Mouse (Mus musculus): Measurements from ENCODE around the gene Zfp446. TPM values are rescaled to one million over a fixed set of nuclear protein-coding genes. Genes with fewer than 3 reads are reported as not detected.
"Not testable (repeated sequence)": the region's sequence is repeated elsewhere in the genome, so short reads cannot be mapped to it uniquely, and the experiment has no call there.

Zfp446 gene
- total RNA-seq (2021), result 1 to 10 TPM; 7.9 to 8.1 TPM
- long read RNA-seq, experiment 1, partial matches to known transcripts, result 0 of 5 reads
- long read RNA-seq, experiment 1, other reads (novel, unspliced or antisense), result 4 of 5 reads
- long read RNA-seq, experiment 2, partial matches to known transcripts, result 0 of 2 reads
- long read RNA-seq, experiment 2, other reads (novel, unspliced or antisense), result 2 of 2 reads

DNA sequence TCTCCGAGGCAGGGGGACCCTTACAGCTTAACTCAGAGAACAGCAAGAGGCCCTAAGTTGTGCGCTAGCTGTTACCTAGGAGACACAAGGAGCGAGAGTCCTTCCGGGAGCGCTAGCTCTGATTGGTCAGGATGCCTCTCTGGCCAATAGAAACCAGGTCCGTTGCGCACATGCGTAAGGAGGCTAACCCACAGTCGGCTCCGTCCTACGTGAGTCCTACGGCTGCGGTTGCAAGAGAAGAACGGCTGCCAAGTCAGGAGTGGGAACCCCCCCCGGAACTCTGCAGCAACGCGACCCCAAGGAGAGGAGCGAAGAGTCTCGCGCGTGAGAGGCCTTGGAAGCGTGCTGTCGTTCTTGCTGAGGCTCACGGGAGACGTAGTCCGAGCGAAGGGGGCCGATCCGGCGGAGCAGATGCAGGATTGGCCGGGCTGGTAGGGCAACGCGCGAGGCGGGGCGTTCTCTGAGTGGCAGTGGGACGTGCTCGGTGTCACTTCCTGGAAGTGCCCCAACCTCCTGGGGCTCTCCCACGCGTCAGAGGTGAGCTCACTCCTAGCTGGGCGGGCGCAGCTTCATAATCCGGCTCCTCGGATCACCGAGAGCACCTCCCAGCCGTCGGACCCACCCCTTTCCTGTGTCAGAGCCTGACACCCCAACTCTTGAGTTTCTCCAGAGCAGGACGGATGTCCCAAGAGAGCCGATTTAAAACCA lies at the start of gene Zfp446:
Gene Zfp446 (plus strand): TSS at position 167 of the 708 bp plus-strand sequence.
- DNase-seq (ENCODE audit: low spot score in 2 of 2), result peak; percentile 99

DNA sequence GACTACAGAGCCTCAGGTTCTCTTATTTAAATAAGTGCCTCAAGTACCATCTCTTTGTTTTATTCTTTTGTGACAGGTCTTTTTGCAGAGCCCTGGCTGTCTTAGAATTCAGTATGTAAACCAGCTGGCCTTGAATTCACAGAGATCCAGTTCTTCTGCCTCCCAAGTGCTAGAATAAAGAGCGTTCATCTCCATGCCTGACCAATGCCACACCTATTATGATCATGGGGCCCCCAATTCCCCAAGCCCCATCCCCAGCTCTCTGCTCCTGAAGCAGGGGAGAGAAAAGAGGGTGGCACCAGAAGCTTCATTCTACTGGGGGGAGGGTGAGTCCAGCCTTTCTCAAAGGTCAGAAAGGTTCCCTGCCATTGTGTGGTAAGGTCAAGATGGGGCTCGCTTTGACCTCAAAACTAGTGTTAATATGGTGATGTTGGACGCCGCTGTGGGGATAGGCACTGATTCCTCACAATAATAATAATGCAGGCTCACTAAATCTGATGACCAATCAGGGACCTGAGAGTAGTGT lies 44.0 kb upstream of the Zfp446 start:
- no peak for DNase-seq (ENCODE audit: low spot score in 2 of 2)

DNA sequence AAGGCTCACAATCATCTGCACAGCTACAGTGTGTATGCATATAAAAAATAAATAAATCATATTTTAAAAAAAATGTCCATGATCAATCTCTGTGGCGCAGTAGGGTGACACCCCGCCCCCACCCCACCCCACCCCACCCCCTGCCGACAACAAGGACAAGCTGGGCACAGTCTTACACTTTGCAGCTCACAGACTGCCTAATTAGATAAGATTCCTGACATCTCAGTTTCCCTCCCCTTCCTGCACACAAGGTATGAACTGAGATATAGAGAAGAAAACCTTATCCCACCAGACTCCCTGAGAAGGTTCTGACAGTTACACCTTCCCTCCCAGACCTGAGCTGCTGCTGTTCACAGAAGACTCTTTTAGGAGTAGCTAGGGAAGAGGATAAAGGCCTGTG lies 42.8 kb upstream of the Zfp446 start:
- no peak for DNase-seq (ENCODE audit: low spot score in 2 of 2)

DNA sequence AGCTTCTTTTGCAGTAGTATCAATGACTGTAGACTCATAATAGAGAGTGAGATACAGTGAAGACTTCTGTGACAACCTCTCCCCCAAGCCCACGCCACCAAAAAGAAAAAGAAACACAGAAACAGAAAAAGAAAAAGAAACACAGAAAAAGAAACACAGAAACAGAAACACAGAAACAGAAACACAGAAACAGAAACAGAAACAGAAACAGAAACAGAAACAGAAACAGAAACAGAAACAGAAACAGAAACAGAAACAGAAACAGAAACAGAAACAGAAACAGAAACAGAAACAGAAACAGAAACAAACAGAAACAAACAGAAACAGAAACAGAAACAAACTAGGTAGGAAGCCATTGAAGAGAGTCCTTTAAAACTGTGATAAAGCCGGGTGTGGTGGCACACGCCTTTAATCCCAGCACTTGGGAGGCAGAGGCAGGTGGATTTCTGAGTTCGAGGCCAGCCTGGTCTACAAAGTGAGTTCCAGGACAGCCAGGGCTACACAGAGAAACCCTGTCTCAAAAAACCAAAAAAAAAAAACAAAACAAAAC lies 40.3 kb upstream of the Zfp446 start:
- not testable (repeated sequence) for DNase-seq (ENCODE audit: low spot score in 2 of 2)

DNA sequence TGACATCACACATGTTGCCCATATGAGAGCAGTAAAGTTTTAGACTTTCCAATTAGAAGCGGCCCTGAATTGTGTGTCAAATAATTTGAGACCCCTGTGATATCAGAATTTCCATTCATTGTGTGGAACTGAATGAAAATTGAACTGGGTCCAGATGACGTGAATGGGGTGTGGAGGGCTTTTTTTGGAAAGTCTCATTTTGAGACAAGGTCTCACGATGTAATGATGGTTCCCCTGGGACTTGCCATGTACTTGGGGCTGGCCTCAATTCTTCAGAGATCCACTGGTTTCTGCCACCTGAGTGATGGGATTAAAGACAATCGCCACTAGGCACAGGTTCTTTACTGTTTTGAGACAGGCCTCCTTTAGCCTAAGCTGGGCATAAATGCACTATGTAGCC lies 37.0 kb upstream of the Zfp446 start:
- DNase-seq (ENCODE audit: low spot score in 2 of 2), result no peak

DNA sequence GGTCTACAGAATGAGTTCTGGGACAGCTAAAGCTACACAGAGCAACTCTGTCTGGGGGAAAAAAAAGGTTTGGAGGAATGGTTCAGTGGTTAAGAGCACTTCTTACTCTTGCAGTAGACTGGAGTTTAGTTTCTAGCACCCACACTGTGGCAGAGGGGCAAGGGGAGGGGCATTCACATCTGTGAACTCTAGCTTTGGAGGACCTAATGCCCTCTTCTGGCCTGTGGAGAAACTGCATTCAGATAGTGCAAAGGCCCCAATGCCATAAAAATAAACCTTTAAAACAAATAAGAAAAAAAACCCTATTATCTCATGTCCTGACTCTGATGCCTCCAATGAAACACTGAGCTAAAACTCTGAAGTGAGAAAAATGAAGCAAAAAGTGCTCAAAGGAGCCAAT lies 34.2 kb upstream of the Zfp446 start:
- DNase-seq (ENCODE audit: low spot score in 2 of 2), result no peak

DNA sequence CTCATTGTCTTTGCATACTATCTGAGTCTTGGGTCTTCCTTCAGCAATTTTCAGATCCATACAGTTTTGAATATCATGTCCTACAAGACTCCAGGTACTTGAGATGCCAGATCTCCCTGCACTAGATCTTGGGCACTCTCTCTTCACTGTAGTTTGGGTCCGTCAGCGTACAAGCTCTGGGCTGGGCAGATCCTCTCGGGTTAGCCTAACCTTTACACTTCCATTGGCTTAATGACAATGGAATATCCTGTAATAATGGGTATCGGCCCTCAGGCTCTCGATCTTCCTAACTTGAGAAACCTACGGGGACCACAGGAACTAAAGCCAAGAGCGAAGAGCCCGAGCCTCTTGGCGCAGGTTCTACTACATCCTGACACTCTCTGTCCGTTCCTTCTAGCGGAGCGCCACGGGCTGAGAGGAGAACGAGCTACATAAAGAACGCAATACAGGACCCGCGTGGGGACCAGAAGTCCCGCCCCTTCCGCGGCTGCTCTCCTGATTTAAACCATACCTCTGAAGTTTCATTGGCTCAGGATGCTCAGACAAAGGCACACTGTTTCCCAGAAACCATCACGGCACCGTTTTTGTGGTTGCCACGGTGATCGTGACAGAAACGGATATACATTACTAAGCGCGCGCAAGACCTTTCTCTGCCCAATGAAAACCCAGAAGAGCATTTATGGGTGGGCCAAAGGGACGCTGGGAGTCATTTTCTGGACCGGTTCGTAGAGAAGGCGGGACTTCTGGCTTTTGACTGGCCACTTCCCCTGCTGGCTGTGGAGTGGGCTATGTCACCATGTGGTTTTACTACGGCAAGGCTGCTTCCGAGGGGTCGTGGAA lies 28.4 kb upstream of the Zfp446 start:
- DNase-seq (ENCODE audit: low spot score in 2 of 2), result peak; percentile 94 to 97

DNA sequence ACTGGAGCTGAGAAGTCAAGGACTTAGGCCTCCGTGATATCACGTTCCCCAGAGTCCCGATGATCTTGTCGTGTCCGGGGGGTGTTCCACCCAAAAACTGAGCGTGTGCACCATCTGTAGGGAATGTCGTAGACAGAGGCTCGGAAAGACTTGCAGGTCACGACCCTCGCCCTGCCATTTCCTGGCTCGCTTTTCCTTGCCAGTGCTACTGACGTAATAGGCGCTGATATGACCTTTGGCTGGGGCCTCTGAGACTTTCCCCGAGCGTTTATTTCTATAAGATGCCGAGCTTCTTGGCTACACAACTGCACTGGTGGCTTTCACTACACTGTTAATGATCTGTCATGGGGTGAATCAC lies 27.8 kb upstream of the Zfp446 start:
- no peak for DNase-seq (ENCODE audit: low spot score in 2 of 2)

DNA sequence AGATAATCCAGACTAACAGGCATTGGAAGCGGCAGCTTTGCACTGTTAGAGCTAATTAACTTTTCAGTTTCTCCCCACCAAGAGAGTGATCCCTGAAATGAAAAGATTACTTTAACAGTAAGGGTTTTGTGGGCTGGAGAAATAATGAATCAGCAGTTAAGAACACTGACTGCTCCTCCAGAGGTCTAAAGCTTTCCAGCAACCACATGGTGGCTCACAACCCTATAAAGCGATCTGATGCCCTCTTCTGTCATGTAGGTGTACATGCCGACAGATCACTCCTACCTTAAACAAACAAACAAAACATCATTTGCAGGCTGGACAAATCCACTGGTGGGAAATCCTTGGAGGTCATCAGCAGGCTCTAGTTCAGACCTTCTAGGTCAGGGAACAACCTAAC lies 22.8 kb upstream of the Zfp446 start:
- no peak for DNase-seq (ENCODE audit: low spot score in 2 of 2)

DNA sequence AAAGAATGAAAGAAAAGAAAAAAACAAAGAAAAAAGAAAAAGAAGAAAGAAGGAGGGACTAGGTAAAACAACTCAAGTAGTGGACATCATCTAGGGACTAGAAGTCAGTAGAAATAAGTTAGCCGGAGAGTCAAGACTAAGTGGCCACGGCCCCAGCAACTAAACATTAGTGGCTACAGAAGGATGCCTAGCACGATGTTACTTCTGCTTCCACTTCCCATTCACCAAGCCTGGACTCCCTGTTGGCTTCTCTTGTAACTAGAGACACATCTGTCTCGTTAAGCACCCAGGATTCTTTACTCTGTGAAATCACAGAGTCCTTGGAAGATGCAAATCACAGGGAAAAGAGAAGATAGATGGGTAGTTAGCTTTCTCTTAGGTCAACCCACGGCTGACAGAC lies 20.1 kb upstream of the Zfp446 start:
- DNase-seq (ENCODE audit: low spot score in 2 of 2), result no peak

DNA sequence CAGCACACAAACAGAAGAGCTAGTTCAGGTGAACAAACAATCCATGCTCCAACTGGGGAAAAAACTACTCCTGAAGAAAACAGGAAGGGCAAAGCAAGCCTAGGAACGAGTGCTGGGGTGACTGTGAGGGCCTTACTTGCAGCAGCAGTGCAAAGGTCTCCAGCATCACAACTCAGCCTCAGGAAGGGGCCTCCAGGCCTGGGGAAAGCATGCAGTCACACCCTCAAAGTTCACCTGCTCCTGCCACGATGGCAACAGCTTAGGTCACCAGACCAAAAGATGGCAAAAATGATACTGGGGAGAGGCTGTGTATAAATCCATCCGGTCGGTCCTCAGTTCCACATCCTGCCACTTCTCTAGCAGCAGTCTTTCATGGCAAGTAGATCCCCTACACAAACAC lies 18.7 kb upstream of the Zfp446 start:
- no peak for DNase-seq (ENCODE audit: low spot score in 2 of 2)

DNA sequence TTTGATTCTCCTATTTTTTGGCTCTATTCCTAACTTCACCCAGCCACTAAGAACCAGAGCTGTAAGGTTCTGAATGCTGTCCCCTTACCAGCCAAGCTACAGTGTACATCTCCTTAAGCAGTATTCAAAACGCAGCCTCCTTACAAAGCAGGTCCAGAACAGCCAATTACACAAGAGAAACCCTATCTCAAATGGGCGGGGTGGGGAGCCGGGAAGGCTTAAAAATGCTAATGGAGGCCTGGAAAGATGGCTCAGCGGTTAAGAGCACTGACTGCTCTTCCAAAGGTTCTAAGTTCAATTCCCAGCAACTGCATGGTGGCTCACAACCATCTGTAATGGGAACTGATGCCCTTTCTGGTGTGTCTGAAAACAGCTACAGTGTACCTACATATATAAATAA lies 17.9 kb upstream of the Zfp446 start:
- DNase-seq (ENCODE audit: low spot score in 2 of 2), result no peak

DNA sequence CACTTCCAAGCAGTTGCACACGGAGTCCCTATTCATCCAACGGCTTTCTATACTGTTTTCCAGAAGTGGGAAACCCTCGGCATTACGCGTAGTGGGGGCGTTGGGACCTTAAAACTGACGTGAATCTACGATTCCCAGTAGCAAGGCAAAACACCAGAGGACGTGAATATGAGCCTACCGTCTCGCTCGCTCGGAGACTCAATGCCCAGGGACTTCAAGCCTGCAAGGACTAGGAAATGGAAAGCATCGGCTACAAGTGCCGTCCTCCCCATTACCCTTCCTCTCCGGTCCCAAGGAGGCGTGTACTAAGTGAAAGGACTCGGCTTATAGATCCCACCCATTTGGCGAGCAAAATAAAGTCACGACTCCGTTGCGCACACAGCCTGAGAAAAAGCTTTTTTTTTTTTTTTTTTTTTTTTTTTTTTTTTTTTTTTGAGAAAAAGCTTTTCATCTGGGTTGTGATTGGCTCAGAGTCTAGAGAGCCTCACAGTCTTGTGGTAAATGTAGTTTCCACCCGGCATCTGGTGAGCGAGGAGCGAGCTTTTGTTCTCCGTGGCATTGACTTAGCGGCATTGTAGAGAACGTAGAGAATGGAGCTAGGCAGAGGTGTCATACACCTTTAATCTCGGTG lies 16.0 kb upstream of the Zfp446 start:
- peak; percentile 29 to 57 for DNase-seq (ENCODE audit: low spot score in 2 of 2)

DNA sequence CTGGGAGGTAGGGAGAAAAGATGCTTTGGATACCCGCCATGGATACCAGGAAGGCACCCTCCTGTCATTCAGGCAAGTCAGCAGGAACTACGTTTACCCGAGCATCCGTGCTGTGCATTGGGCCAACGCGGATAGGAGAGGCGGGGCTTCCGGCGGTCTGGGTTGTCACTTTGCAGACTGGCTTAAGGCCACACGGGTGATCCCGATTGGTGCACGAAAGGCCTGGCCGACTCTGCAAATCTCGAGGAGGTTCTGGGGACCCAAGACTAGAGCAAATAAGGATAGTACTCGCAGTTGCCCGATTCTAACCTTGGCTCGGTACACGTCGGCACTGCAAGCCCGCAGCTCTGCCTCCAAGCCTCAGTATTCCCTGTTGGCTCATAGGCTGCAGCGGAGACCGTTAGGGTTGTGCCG lies 12.0 kb upstream of the Zfp446 start, which contains the start of gene Zfp324:
Gene Zfp324 (plus strand): TSS at position 161 of the 414 bp plus-strand sequence.
- DNase-seq (ENCODE audit: low spot score in 2 of 2), result peak; percentile 85 to 91

DNA sequence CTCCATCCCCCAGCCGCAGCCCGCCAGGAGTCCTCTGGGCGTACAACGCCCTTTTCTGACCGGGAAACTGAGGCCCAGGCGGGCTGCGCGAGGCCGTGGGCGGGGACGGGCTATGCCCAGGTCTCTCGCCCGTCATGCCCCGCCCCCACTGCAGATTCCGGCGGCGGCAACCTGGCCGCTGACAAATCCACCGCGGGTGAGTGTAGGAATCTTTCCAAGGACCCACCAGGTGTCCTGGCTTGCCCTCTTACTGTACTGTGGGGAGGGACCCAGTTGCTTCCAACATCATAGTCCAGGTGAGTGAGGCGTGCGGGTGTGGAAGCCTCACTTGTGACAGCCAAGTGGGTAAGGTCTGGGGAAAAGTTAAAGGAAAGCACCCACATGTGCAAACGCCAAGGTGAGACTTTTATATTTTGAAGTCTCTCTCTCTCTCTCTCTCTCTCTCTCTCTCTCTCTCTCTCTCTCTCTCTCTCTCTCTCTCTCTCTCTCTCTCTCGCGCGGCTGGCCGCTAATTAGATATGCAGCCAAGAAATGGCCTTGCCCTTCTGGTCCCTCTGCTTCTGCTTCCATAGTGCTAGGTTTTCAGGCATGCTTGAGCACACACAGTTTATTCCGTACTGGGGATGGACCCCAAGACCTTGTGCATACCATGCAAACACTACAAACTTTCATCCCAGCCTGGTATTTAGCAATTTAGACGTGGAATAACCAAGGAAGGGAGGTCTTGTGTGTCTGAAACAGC lies 11.4 kb upstream of the Zfp446 start:
- DNase-seq (ENCODE audit: low spot score in 2 of 2), result peak; percentile 48 to 61

DNA sequence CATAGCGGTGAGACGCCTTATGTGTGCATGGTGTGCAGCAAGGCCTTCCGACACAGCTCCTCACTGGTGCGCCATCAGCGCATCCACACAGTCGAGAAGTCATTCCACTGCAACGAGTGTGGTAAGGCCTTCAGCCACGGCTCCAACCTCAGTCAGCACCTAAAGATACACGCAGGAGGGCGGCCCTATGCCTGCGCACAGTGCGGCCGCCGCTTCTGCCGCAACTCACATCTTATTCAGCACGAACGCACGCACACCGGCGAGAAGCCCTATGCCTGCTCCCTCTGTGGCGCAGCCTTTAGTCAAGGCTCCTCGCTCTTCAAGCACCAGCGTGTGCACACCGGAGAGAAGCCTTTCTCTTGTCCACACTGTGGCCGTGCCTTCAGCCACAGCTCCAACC lies 6.7 kb upstream of the Zfp446 start:
- no peak for DNase-seq (ENCODE audit: low spot score in 2 of 2)

DNA sequence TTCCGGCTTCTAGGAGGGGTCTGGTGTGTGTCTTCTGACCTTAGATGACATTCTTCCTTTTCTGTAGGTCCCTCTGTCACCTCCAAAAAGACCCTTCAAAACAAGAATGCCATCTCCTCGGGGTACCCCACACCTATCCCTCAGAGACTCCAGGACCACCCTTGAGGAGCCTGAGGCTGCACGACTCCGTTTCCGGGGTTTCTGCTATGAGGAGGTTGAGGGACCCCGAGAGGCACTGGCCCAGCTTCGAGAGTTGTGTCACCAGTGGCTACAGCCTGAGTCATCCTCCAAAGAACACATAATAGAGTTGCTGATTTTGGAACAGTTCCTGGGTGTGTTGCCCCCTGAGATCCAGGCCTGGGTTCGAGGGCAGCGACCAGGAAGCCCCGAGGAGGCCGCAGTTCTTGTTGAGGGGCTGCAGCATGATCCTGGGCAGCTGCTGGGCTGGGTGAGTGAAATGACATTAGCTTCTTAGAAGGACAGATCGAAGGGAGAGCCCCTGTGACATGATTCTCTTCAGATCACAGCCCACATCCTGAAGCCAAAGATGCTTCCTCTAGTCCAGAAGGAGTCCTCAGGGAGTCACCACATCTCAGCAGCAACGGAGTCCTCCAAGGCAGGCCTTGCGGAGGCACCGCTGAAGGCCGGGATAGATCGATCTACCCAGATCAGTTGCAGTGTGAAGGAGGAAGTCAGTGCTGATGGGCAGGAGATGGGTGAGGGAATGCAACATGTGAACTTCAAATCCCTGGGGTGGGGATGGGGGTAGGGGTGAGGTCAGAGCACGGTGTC lies 1.5 kb downstream of the Zfp446 start:
- no peak for DNase-seq (ENCODE audit: low spot score in 2 of 2)

DNA sequence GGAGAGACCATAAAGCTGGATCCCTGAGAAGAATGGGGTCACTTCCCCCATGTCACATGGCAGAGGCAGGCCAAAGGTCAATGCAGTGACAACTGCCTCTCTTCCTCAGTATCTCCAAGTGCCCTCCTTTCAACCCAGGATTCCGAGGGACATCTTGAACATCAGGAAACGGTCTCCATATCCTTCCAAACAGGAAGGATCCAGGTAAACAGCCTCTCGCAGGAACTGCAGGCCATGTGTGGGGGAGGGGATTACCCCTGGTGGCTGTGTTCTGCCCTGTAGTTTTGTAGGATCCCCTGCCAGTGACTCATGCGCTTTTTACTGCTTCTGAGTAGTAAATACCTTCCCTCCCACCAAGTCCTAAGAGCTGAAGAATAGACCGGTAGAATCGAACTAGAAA lies 2.1 kb downstream of the Zfp446 start:
- no peak for DNase-seq (ENCODE audit: low spot score in 2 of 2)

DNA sequence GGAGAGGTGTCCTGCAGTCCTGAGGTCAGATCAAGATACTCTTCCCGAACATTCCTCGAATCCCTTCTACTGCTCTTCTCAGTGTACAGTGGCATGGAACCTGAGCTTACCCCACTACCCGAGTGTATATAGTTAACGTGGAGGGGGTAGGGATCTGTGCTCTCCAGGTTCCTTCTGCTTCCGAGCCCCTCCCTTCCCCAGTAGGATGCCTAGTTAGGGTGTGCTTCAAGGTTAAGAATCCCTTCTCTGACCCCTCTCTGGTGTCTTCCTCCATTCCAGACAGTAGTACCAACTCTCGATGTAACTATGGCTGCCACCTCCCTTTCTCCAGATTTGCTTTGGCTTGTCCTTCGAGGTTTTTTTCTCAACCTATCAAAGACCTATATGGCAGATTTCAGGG lies 2.6 kb downstream of the Zfp446 start:
- no peak for DNase-seq (ENCODE audit: low spot score in 2 of 2)

DNA sequence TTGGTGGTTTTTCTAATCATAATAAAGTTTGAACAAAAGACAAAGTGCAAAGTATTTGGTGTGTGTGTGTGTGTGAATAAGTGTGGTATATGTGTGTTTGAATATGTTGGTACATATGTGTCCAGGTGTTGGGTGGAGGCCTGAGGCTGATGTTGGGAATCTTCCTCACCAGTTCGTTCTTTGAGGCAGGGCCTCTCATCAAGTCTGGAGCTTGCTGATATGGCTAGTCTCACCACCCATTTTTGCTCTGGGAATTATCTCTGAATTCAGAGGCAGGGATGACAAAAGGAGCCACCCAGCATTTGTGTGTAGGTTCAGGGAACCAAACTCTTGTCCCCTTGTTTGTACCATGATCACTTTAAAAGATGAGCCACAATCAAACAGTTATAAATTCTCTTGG lies 8.1 kb downstream of the Zfp446 start:
- no peak for DNase-seq (ENCODE audit: low spot score in 2 of 2)

Measured in left cerebral cortex, adult 18-20 months (tissue).